Mouse (Mus musculus): ENCODE data around the gene Itga9.

The Itga9 gene

GRCm38 (mm10) chr9:118881946-118882284 lies 275.4 kb downstream of the Itga9 start:
- no peak for DNase-seq

- DNase-seq = no peak
These were observed 276.7 kb downstream of the Itga9 start for GRCm38 (mm10) chr9:118883150-118883549.

DNA sequence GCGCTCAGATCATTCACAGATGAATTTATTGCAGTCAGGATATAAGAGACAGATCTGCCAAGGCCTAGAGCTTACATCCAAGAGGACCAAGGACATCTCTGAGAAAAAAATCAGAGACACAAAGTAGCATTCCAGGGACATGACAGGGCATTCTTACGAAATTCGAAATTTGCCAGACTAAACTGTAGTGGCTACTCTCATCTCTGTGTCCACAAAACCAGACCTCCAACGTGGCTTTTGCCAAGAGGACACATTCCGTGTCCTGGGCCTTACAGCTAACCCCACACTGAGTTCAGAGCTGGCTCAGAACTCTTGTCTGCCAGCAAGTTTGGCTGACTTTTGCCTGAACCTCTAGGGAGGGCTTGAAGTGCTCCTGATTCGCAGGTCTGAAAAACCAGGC lies 279.3 kb downstream of the Itga9 start:
- DNase-seq = no peak

DNA sequence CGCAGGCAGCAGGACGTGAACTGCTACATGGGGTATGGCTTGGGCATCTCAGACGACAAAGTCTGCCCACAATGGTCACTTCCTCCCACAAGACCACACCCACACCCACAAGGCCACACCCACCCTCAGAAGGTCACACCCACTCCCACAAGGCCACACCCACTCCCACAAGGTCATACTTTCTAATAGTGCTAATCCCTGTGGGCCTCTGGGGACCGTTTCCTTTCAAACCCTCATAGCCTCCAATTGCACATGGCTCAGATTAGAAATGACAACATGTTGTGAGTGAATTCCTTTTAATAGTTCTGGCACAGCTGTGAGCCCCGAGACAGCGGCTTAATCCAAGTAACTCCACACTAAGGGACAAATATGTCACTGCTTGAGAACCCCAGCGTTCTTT lies 280.7 kb downstream of the Itga9 start:
- DNase-seq = no peak

- no peak for DNase-seq
These were observed 281.2 kb downstream of the Itga9 start for GRCm38 (mm10) chr9:118887734-118888133.

DNA sequence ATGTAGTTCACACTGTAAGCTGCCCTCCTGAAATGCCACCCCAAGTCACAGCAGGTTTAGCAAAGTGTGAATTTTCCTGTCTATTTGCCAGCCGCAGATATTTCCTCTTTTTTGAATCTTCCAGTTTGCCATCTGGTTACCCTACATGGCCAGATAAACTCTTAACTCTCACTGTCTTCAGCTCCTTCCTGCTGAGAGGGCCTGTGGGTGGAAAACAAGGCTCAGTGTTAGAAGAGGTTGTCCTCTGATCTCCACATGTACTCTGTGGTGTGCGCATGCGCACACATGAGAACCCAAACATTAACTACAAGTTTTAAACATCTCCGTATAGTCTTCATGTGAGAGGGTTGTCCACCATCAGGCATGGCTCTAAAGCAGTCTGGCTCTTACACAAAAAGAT lies 283.7 kb downstream of the Itga9 start:
- DNase-seq = no peak

DNA sequence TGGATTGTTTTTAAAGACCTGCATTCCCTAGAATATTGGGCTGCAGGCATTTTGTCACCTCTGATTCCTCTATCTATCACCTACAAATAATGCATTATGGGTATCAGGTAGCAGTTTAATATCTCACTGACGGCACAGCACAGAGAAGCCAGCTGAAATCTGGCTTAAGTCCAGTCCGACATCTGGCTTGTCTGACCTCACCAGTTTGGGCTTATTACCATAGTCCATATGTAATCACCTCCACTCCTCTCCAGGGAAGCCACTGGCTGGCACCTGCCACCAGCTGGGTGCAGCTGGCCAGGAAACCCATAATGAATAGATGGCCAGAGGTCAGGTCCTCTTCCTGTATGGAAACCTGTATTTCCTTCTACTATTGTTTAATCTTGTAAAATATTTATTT lies 284.2 kb downstream of the Itga9 start:
- no peak for DNase-seq

- no peak for DNase-seq
These were observed 284.6 kb downstream of the Itga9 start for GRCm38 (mm10) chr9:118891068-118891467.

- DNase-seq = no peak
These were observed 285.1 kb downstream of the Itga9 start for GRCm38 (mm10) chr9:118891593-118891992.

- no peak for DNase-seq
These were observed 288.6 kb downstream of the Itga9 start for GRCm38 (mm10) chr9:118895101-118895500.

DNA sequence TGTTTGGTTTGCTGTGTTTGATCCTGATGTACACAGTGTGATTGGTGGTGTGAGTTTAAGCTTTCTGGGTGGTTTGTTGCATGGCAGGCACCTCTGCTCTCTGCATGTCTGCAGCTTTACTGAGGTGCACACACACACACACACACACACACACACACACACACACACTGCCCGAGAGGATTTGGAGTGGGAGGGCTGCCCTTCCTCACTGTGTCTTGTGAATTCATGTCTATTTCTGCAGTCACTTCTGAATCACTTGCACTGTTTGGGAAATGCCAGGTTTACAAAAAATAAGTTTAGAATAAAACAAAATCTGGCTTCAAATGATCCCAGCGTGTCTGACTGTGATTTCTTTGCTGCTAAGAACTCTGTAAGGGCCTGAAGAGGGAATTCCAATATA lies 294.2 kb downstream of the Itga9 start:
- DNase-seq = no peak

DNA sequence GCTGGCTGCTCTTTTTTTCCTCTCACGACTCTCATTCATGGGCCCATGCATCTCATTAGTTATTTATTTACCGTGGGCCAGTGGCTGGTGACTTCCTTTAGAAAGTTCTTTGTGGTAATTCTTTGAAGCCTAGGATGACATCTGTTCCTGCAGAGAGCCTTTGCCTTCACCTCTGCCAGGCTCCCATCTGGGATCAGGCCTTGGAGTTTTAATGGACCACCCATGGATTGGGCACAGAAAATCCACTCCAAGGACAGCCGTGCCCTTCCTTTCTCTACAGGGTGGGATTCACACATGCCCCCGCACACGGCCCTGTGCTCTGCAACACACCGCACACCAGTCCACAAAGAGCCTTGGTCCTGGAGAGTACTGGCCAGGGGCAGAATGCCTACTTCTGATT lies 295.4 kb downstream of the Itga9 start:
- DNase-seq = no peak

- peak; percentile 67 for DNase-seq
These were observed 301.6 kb downstream of the Itga9 start for GRCm38 (mm10) chr9:118907934-118908620.

GRCm38 (mm10) chr9:118913048-118913447 lies 306.6 kb downstream of the Itga9 start:
- DNase-seq = no peak

DNA sequence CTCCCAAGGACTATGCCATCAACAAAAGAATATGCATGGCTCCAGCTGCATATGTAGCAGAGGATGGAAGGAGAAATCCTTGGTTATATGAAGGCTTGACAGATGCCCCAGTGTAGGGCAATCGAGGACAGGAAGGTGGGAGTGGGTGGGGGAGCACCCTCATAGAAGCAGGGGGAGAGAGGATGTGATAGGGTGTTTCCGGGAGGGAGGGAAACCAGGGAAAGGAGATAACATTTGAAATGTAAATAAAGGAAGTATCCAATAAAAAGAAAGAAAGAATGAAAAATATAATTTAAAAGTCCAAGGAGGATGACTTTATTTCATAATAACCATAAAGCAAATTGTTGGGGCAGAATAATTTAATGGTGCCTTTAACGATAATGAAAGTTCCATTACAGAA lies 307.1 kb downstream of the Itga9 start:
- no peak for DNase-seq

GRCm38 (mm10) chr9:118914589-118914988 lies 308.1 kb downstream of the Itga9 start:
- DNase-seq = no peak

DNA sequence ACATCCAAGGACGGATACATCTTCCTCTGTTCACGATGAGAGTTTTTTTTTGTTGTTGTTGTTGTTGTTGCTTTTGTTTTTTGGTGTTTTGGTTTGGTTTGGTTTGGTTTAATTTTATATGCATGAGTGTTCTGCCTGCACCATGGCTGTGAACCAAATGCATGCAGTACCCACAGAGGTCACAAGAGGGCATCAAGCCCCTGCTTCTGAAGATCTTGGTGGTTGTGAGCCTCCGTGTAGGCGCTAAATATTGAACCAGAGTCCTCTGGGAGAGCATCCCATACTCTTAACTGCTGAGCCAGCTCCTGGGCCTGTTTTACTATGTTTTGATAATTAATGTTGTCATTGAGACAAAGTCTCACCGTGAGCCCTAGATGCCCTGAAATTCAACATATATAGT lies 308.8 kb downstream of the Itga9 start:
- peak; percentile 34 for DNase-seq

DNA sequence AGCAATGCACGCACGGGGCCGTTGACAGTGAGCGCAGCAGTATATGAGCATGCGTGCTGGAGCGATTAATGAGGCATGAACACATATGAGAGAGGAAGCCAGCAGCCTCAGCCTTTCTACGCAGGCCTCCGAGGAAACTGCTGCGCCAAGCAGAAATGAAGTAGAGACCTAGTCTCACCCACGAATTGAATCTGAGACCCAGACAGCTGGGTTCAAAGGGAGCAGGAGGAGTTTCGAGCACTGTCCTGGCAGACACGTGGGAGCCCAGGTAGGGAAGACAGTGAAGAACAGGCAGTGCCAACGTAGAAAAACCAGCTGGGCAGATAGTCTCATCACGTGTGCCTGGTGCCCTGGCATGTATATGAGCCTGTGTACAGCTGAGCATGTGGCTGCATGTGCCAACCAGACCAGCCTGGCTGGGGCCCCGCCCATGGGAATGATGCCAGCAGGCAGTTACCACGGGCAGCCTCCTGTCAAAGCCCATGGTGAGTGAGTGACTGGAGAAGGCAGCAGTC lies 313.2 kb downstream of the Itga9 start:
- DNase-seq = peak; percentile 75

GRCm38 (mm10) chr9:118920798-118921515 lies 314.5 kb downstream of the Itga9 start:
- DNase-seq = peak; percentile 73

- no peak for DNase-seq
These were observed 315.4 kb downstream of the Itga9 start for GRCm38 (mm10) chr9:118921926-118922325.

DNA sequence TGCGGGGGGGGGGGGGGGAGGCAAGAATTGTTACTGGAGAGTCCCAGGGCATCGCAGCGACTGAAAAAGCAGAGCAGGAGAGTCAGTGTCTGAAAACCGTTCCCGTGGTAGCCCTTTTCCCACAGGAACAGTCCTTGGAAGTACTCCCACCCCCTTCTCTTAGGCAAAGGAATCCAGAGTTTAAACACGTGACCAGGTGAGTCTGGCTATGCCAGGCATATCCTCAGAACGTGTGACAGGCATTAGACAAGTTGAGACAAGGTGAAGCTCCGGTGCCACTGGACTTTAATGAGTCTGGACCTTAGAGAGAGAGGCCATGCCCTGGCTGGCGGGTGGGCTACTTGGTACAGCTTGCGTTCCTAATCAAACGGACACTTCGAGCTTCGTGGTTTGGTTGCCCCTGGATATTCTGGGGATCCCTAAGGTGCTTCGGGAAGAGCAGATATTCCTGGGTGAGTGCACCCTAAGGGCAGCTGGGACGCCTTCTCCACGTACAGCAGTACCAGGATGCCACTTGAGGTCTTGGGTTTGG lies 318.1 kb downstream of the Itga9 start:
- no peak for DNase-seq

DNA sequence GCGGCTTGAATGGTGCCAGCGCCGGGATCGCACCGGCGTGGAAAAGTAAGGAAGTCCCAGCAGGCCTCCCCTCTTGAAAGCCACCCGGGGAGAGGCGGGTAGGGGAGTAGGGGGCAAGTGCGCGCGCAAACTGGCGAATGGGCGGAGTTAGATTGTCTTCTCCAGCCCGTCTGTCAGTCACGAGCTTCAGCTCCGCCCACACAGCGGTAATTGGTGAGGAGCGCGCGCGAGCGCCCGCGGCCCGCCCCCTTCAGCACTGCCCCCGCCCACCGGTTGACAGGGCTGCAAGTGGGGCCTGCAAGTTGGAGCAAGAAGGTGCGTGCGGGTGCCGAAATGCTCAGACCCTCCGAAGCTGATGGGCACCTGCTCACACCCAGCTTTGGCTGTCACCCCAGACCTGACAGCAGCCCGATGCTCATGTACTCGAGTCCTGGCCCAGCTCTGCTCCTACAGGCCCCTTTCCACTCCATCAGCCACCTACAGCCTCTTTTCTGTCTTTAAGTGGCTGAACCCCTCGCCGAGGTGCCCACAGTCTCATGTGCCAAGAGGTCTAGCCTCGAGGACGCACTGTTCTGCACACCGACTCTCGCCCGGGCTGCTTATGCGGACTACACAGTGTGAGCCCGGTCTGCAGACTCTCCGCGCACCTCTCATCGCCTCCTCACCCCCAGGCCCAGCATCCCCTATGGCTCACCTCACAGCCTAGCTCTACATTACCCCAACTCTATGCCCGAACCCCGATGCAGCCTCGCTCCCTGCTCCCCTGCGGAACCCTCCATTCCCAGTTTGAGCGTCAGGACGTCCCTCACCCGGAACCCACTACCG lies 319.0 kb downstream of the Itga9 start:
- peak; percentile 97 for DNase-seq

DNA sequence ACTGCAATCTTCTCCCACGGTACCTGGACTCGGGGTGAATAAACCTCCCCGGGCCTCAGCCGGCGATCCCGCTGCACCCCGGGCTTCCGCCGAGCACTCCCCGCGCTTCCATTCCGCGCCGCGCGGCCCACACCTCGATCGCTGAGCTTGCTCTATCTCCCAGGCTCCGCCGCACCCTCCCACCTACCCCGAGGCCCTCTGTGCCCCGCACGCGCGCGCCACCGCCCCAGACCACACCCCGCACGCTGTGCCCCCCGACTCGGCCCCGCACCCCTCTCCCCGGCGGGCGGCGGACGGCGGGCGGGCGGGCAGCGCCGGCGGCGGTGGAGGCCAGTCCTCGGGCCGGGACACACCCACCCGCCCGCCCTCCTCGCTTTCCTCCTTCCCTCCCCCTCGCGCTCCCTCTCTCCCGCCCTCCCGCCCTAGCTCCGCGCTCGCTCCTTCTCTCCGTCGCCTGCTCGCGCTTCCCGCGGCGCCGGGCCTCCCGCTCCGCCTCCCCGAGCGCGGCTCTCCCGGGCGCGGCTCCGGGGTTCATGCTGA lies 319.7 kb downstream of the Itga9 start, which contains the start of gene Ctdspl:
Ctdspl (plus strand) TSS at position 343 of the 540 bp plus-strand sequence.
- no peak for DNase-seq
